Mouse (Mus musculus) testis, adult 2 months (tissue): ENCODE results near the gene Cnbd2.

Source experiments
- CTCF ChIP-seq: fragments of 200-500 bp; IDR thresholded peaks from 2 replicates; pipeline ENCODE4 v1.5.1; 2012; ENCODE audit warnings: low read depth, mild to moderate bottlenecking, inconsistent platforms, low read length, moderate library complexity; ENCODE audit not compliant: control insufficient read depth, insufficient read depth, insufficient replicate concordance
- POLR2A ChIP-seq: fragments of 200-500 bp; IDR thresholded peaks from 2 replicates; pipeline ENCODE4 v1.6.1; 2012; ENCODE audit warnings: low read depth, mild to moderate bottlenecking, inconsistent platforms, low read length, moderate library complexity; ENCODE audit not compliant: control insufficient read depth

DNA sequence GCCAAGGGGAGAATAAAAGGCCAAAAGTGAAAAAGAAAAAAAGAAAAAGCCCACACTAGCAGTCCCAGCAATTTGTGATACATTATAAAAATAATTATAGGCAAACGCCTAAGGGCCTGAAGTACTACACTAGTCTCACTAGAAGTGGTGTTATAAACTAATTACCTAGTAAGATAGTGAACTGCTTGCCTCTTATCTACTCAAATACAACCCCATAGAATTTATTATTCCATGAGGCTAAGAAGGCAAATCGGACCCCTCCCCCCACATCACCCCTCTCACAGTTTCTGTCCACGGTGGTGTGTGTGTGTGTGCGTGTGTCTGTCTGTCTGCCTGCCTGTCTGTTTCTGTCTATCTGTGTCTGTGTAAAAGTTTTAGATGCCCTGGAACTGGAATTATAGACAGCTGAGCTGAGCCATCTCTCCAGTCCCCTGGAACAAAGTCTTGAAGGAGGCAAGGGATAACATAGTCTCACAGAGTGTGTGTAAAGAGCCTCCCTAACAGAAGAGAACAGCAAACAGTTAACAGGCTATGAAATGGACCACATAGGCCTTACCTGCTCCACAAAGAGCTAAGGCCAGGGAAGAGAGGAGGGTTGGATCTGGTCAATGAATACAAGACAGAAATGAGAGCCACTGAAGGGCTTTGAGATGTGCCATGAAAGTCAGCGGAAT is 81.2 kb downstream of the Cnbd2 start:
- TF ChIP-seq CTCF = no peak
- TF ChIP-seq POLR2A = no peak
